Mouse (Mus musculus): Measurements from ENCODE around the gene Rnls. TPM values are rescaled to one million over a fixed set of nuclear protein-coding genes. Genes with fewer than 3 reads are reported as not detected.

The Rnls gene
- polyA plus RNA-seq, 1 experiment: 3.8 TPM

DNA sequence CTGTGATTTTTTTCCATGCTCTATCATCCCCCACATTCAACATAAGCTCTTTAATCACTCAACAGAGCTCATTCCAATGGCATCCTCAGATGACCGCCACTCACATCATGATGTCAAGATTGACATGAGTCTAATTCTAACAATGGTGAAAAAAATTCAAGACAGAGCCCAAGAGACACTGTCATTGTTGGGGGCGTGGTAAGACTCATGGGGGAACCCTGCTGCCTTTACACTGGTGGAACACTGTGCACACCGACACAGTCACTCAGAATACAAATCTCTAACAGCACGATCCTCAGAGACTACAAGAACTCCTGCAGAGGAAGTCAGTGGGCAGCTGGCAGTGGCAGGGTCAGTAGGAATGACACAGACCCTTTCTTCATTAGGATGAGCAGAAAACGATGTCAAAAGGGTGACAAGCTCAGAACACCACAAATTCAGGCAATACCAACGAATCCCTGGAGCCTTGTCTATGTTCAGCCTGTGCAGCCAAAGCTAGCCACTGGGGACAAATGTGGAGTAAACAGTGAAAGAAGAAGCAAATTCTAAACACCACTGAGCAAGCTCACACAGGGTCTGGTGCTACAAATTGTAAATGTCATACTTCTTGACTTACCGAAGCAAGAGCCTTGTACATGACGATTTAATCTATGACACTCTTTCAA, 277.3 kb downstream of the Rnls start:
- Histone ChIP-seq H3K4me3 (ENCODE audit: insufficient read depth, low read depth, low read length) (no peak overlapping the region), H3K4me1 (ENCODE audit: control insufficient read depth, insufficient read depth, insufficient read length, low read length) (peaks cover 2% of the 10 kb centered on the region; the same call in 1 of the 2 replicates), H3K27ac (replicated peaks; ENCODE audit: low read depth, low read length) (peak overlapping the region; percentile 71)

- Histone ChIP-seq H3K4me3 (ENCODE audit: insufficient read depth, low read depth, low read length) (no peak overlapping the region), H3K4me1 (ENCODE audit: control insufficient read depth, insufficient read depth, insufficient read length, low read length) (peaks cover 4% of the 10 kb centered on the region; the same call in 1 of the 2 replicates), H3K27ac (replicated peaks; ENCODE audit: low read depth, low read length) (peak overlapping the region; percentile 65)
Measured at GRCm38 (mm10) chr19:33113746-33114145, 278.3 kb downstream of the Rnls start.

GRCm38 (mm10) chr19:33110404-33110803, 281.7 kb downstream of the Rnls start:
- Histone ChIP-seq H3K4me1 (ENCODE audit: control insufficient read depth, insufficient read depth, insufficient read length, low read length) (peaks cover 4% of the 10 kb centered on the region; the same call in 1 of the 2 replicates), H3K4me3 (ENCODE audit: insufficient read depth, low read depth, low read length) (no peak overlapping the region), H3K27ac (replicated peaks; ENCODE audit: low read depth, low read length) (peak overlapping the region; percentile 67)

- no peak overlapping the region for H3K4me3 ChIP-seq (ENCODE audit: insufficient read depth, low read depth, low read length)
- peaks cover 4% of the 10 kb centered on the region; the same call in 1 of the 2 replicates for H3K4me1 ChIP-seq (ENCODE audit: control insufficient read depth, insufficient read depth, insufficient read length, low read length)
- peak overlapping the region; percentile 67 for H3K27ac ChIP-seq (replicated peaks; ENCODE audit: low read depth, low read length)
Measured at GRCm38 (mm10) chr19:33109941-33110371, 282.1 kb downstream of the Rnls start.

GRCm38 (mm10) chr19:33109141-33109540, 283.0 kb downstream of the Rnls start:
- no peak overlapping the region for H3K4me3 ChIP-seq (ENCODE audit: insufficient read depth, low read depth, low read length)
- H3K4me1 ChIP-seq (ENCODE audit: control insufficient read depth, insufficient read depth, insufficient read length, low read length): peaks cover 4% of the 10 kb centered on the region; the same call in 1 of the 2 replicates
- H3K27ac ChIP-seq (replicated peaks; ENCODE audit: low read depth, low read length): no peak overlapping the region; the same call in 1 of the 2 replicates

GRCm38 (mm10) chr19:33103851-33104250, 288.2 kb downstream of the Rnls start:
- Histone ChIP-seq H3K4me1 (ENCODE audit: control insufficient read depth, insufficient read depth, insufficient read length, low read length) (no peaks in the 10 kb centered on the region), H3K4me3 (ENCODE audit: insufficient read depth, low read depth, low read length) (no peak overlapping the region), H3K27ac (replicated peaks; ENCODE audit: low read depth, low read length) (no peak overlapping the region)

DNA sequence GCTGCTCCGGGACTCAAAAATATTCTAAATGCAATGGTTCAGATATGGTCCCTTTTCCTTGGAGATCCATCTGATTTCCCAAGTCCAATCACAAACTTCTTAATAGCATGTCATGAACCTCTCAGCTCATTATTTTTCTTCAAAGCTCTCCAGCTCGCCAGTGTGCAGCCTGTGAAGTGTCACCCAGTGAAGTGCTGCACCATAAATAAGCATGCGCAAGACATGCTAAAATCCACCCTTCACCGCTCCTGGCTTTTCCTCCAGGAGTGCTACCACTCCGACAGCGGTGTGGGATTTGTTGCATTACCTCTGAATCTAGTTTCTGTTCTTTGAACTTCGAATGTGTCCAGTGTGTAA, 289.3 kb downstream of the Rnls start:
- H3K4me3 ChIP-seq (ENCODE audit: insufficient read depth, low read depth, low read length): no peak overlapping the region
- no peak overlapping the region for H3K27ac ChIP-seq (replicated peaks; ENCODE audit: low read depth, low read length)
- H3K4me1 ChIP-seq (ENCODE audit: control insufficient read depth, insufficient read depth, insufficient read length, low read length): no peaks in the 10 kb centered on the region

GRCm38 (mm10) chr19:33102008-33102782, 289.9 kb downstream of the Rnls start:
- Histone ChIP-seq H3K27ac (replicated peaks; ENCODE audit: low read depth, low read length) (no peak overlapping the region), H3K4me3 (ENCODE audit: insufficient read depth, low read depth, low read length) (no peak overlapping the region), H3K4me1 (ENCODE audit: control insufficient read depth, insufficient read depth, insufficient read length, low read length) (no peaks in the 10 kb centered on the region)

DNA sequence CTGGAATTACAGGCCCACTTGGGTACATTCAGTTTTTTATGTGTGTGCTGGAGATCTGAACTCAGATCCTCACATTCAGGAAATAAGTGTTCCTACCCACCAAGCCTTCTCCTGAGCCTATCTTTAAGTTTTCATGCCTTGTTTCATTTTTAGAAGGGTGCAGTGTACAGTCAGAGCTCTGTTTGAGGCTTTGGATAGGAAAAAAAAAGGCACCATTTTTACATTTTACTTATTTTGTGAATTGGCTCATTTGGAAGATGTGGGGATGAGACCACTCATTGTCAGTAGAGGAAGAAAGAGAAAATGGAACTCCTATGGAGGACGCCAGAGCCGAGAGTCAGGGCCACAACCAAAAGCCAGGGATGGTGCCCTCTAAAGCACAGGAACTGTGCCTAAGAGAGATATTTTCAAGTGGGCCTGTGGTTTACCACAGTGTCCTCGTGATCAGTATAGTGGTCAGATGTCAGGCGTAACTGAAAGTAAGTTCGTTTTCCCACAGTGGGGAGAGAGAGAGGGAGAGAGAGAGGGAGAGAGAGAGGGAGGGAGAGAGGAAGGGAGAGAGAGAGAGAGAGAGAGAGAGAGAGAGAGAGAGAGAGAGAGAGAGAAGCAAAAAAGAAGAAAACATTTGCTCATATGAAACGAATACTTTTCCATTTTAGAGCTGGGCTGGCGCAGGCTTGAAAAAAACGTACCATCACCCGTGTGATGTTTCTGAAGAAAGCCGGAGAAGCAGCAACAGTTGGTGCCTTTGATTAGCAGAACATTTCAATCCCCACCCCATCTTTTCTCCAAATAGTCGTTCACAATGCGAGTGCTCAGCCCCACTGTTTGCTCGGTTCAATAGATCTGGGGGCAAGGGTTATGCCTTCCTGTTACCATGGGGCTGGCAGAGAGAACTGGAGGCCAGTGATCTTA, 290.7 kb downstream of the Rnls start:
- H3K4me3 ChIP-seq (ENCODE audit: insufficient read depth, low read depth, low read length): no peak overlapping the region; the same call in 1 of the 2 replicates

DNA sequence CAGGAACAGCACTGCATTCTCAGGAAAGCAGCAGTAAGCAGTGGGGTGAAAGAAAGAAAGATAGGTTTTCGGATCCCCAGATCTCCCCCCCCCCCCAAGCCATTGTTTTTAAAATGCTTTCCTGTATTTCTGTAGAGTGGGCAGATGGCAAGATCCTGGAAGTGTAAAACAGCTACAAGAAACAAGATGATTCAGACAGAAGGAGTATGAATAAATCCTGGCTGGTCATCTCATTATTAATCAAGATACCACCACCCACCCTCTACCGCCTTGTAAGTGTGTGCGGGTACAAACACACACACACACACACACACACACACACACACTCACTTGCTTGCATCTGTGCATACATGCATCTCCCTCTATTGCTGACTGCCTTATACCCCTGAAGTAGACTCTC, 291.5 kb downstream of the Rnls start:
- no peak overlapping the region for H3K4me3 ChIP-seq (ENCODE audit: insufficient read depth, low read depth, low read length)
- no peak overlapping the region for H3K27ac ChIP-seq (replicated peaks; ENCODE audit: low read depth, low read length)
- no peaks in the 10 kb centered on the region for H3K4me1 ChIP-seq (ENCODE audit: control insufficient read depth, insufficient read depth, insufficient read length, low read length)

More for the DNA sequence above, 290.7 kb downstream of the Rnls start:
- no peak overlapping the region for H3K27ac ChIP-seq (replicated peaks; ENCODE audit: low read depth, low read length)
- H3K4me1 ChIP-seq (ENCODE audit: control insufficient read depth, insufficient read depth, insufficient read length, low read length): no peaks in the 10 kb centered on the region

DNA sequence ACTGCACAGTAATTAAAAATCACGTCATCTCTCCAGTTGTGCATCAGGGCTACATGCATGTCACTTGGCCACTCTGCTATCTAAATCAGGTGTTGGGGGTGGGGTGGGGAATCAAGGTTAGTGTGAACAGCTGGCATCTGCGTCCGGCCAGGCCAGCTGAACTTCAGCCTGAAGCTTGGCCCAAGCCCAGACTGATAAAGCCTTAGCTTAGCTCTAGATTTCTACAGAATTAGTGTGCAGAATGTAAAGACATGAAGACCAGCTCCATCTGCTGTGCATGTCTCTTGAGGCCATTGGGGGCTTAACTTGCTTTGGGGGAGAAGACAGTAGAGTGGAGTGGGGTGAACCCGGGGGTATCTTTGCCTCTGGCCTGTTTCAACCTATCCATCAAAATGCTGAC, 292.1 kb downstream of the Rnls start:
- H3K27ac ChIP-seq (replicated peaks; ENCODE audit: low read depth, low read length): no peak overlapping the region
- no peaks in the 10 kb centered on the region for H3K4me1 ChIP-seq (ENCODE audit: control insufficient read depth, insufficient read depth, insufficient read length, low read length)
- no peak overlapping the region for H3K4me3 ChIP-seq (ENCODE audit: insufficient read depth, low read depth, low read length)

DNA sequence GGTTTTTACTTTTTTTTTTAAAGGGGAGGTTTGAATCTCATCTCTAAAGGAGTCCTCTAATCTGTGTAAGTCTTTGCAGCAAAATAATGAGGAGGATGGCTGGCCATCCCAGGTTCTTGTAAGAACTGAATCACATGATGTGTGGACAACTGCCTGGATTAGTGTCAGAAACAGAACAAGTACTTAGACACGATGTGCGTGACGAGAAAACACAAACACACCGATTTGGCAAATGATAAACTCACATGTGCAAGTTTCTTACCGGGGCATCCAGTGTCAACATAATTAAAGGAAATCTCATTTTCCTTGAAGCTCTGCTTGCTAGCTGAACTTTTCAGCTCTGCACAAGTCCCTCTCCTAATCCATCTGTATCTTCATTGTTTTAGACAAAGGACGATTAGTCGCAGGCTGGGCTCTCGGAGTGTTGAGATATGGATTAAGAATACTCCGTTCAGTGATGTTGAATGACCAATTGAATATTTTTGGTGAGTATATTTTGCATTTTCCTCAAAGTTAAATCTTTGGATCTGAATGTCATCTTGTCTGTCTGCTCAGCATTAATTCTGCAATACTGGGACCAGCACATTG, 292.8 kb downstream of the Rnls start:
- Histone ChIP-seq H3K27ac (replicated peaks; ENCODE audit: low read depth, low read length) (no peak overlapping the region), H3K4me3 (ENCODE audit: insufficient read depth, low read depth, low read length) (no peak overlapping the region), H3K4me1 (ENCODE audit: control insufficient read depth, insufficient read depth, insufficient read length, low read length) (no peaks in the 10 kb centered on the region)

- Histone ChIP-seq H3K4me1 (ENCODE audit: control insufficient read depth, insufficient read depth, insufficient read length, low read length) (no peaks in the 10 kb centered on the region), H3K27ac (replicated peaks; ENCODE audit: low read depth, low read length) (no peak overlapping the region), H3K4me3 (ENCODE audit: insufficient read depth, low read depth, low read length) (no peak overlapping the region)
Measured at GRCm38 (mm10) chr19:33097691-33098090, 294.4 kb downstream of the Rnls start.

- no peaks in the 10 kb centered on the region for H3K4me1 ChIP-seq (ENCODE audit: control insufficient read depth, insufficient read depth, insufficient read length, low read length)
- no peak overlapping the region for H3K4me3 ChIP-seq (ENCODE audit: insufficient read depth, low read depth, low read length)
- H3K27ac ChIP-seq (replicated peaks; ENCODE audit: low read depth, low read length): no peak overlapping the region
Measured at GRCm38 (mm10) chr19:33096581-33096980, 295.5 kb downstream of the Rnls start.

DNA sequence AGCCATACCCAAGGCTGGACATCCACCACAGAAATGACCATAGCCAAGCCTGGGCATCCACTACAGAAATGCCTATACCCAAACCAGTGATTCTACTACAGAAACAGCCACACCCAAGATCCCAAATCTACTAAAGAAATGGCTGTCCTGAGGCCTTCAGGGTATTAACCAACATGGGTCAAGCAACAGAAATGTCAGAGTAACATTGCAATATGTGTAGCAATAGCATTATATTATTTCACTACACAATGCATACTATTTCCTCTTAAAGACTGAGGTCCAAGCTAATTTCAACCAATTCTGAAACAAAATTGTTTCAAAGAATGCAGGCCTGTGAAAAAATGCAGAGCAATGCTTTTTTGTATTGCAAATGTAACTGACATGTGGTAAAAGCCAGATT, 299.5 kb downstream of the Rnls start:
- Histone ChIP-seq H3K4me1 (ENCODE audit: control insufficient read depth, insufficient read depth, insufficient read length, low read length) (no peaks in the 10 kb centered on the region), H3K27ac (replicated peaks; ENCODE audit: low read depth, low read length) (no peak overlapping the region), H3K4me3 (ENCODE audit: insufficient read depth, low read depth, low read length) (no peak overlapping the region)

All from brown adipose tissue, adult 24 weeks (tissue).